Mouse (Mus musculus) hindbrain, embryonic 15.5 days (tissue): Measurements from ENCODE around the gene Nt5c. TPM values are rescaled to one million over a fixed set of nuclear protein-coding genes. Genes with fewer than 3 reads are reported as not detected.

Source experiments
- ATAC-seq: fragments of 200-750 bp; cut with Nextera tagmentation; 2 replicates; pipeline ENCODE4 v1.8.0; 2017; ENCODE audit warnings: low read depth, moderate number of reproducible peaks, moderate TSS enrichment; ENCODE audit not compliant: low FRiP score
- H3K27ac ChIP-seq: fragments of 300-500 bp; sonication (generic); replicated peaks from 2 replicates; pipeline ENCODE4 v1.5.1; 2015; ENCODE audit warnings: mild to moderate bottlenecking, inconsistent platforms
- H3K27me3 ChIP-seq: fragments of 300-500 bp; sonication (generic); 2 replicates; pipeline ENCODE4 v1.6.1; 2015; ENCODE audit warnings: control low read depth, inconsistent platforms
- H3K36me3 ChIP-seq: fragments of 300-500 bp; sonication (generic); 2 replicates; pipeline ENCODE4 v1.6.1; 2015; ENCODE audit warnings: control low read depth, inconsistent platforms
- H3K4me1 ChIP-seq: fragments of 300-500 bp; sonication (generic); replicated peaks from 2 replicates; pipeline ENCODE4 v1.6.1; 2015; ENCODE audit warnings: control low read depth, inconsistent platforms
- H3K4me2 ChIP-seq: fragments of 300-500 bp; sonication (generic); 2 replicates; pipeline ENCODE4 v1.6.1; 2015; ENCODE audit warnings: moderate library complexity, mild to moderate bottlenecking, inconsistent platforms
- H3K4me3 ChIP-seq: fragments of 300-500 bp; sonication (generic); 2 replicates; pipeline ENCODE4 v1.5.1; 2015; ENCODE audit warnings: mild to moderate bottlenecking, inconsistent platforms
- H3K9ac ChIP-seq: fragments of 300-500 bp; sonication (generic); 2 replicates; pipeline ENCODE4 v1.6.1; 2015; ENCODE audit warnings: inconsistent platforms
- H3K9me3 ChIP-seq: fragments of 300-500 bp; sonication (generic); 2 replicates; pipeline ENCODE4 v1.6.1; 2016; ENCODE audit warnings: control low read depth, inconsistent platforms
- WGBS: fragments of 180-500 bp; shearing (Covaris S2); methylation state at CpG from one replicate; pipeline ENCODE4 v1.1.7; 2015; 5-methylcytosine and 5-hydroxymethylcytosine counted together
- polyA plus RNA-seq: library from polyadenylated mRNA; unstranded; fragments of >200 nt; fragmentation: Nextera tagmentation; extraction: Ambion mirVana; gene quantifications from 2 replicates; pipeline ENCODE4 v1.2.1, GENCODE M21; 2015

The Nt5c gene
- polyA plus RNA-seq, 1 experiment from 2014 or later = 101 TPM

- no peaks in the 10 kb centered on the region for H3K4me1 ChIP-seq
- H3K4me2 ChIP-seq = no peak overlapping the region
- 94% methylated on average over 3 of the region's 3 CpGs for WGBS
- no peak overlapping the region for H3K4me3 ChIP-seq
- peaks cover 16% of the 10 kb centered on the region for H3K36me3 ChIP-seq
- no peak overlapping the region for H3K27ac ChIP-seq
- ATAC-seq = no peak
- H3K27me3 ChIP-seq = no peaks in the 10 kb centered on the region
- H3K9me3 ChIP-seq = no peaks in the 10 kb centered on the region
- no peak overlapping the region for H3K9ac ChIP-seq
Measured at GRCm38 (mm10) chr11:115519581-115519980, 27.9 kb upstream of the Nt5c start.

DNA sequence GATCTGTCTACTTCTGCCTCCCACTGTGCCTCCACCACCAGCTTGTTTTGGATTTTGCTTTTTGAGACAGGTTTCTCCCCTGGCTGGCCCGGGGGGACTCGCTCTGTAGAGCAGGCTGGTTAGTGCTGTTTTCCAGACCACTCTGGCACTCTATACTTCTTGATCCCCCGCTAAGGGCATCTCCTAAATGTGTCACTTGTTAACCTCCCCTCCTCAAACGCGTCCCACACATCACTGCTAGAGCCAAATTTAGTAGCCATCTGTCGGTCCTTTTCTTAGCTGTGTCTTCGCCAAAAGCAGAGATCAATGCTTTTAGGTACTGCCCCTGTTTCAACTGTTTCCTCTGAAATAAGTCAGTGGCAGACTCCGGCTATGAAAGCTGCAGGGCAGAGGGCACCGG lies 27.0 kb upstream of the Nt5c start:
- no peaks in the 10 kb centered on the region for H3K27me3 ChIP-seq
- no peak overlapping the region for H3K4me2 ChIP-seq
- H3K4me3 ChIP-seq = no peak overlapping the region
- no peak overlapping the region for H3K27ac ChIP-seq
- H3K9me3 ChIP-seq = no peaks in the 10 kb centered on the region
- no peak overlapping the region for H3K9ac ChIP-seq
- no peaks in the 10 kb centered on the region for H3K4me1 ChIP-seq
- peaks cover 12% of the 10 kb centered on the region for H3K36me3 ChIP-seq
- no peak for ATAC-seq
- WGBS = 71% methylated on average over 9 of the region's 9 CpGs

- Histone ChIP-seq H3K4me2 (no peak overlapping the region), H3K9me3 (no peaks in the 10 kb centered on the region), H3K36me3 (0 out of 2 replicates have a peak, but pooled peaks cover 2% of the 10 kb centered on the region), H3K27me3 (no peaks in the 10 kb centered on the region), H3K27ac (no peak overlapping the region), H3K4me1 (peaks cover 6% of the 10 kb centered on the region), H3K9ac (no peak overlapping the region), H3K4me3 (no peak overlapping the region)
- no peak for ATAC-seq
- 81% methylated on average over 5 of the region's 5 CpGs for WGBS
Measured at GRCm38 (mm10) chr11:115516942-115517341, 25.3 kb upstream of the Nt5c start.

- H3K36me3 ChIP-seq = no peaks in the 10 kb centered on the region
- H3K9me3 ChIP-seq = no peaks in the 10 kb centered on the region
- no peaks in the 10 kb centered on the region for H3K27me3 ChIP-seq
- no peak overlapping the region for H3K9ac ChIP-seq
- peak overlapping the region; percentile 76; the same call in 1 of the 2 replicates for H3K4me2 ChIP-seq
- WGBS = 77% methylated on average over 6 of the region's 6 CpGs
- peaks cover 25% of the 10 kb centered on the region for H3K4me1 ChIP-seq
- ATAC-seq = no peak
- no peak overlapping the region for H3K4me3 ChIP-seq
- H3K27ac ChIP-seq = no peak overlapping the region
Measured at GRCm38 (mm10) chr11:115515021-115515420, 23.4 kb upstream of the Nt5c start.

DNA sequence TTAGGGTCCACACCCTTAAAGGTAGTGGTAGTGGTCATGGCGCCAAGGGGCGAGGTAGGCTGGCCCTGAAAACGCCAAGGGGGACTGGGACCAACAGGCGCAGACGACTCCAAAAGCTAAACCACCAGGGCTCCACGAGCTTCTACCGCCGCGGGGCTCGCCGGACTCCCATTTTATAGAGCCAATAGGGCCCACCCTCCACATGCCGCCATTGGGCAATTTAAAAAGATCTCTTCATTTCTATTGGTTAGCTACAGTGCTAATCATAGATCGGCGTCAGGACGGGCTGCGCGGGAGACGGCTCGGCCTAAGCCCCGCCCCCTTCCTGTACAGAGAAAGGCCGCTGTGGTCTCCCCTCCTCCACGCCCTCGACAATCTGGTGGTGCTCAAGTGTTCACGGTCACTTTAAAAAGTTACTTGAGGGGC lies 22.6 kb upstream of the Nt5c start, which contains the start of gene Jpt1:
Jpt1 (minus strand) TSS at position 150 of the 426 bp plus-strand sequence.
- Histone ChIP-seq H3K9ac (peak within 1 kb of the TSS; percentile 99), H3K36me3 (no peaks in the 10 kb centered on the region), H3K27me3 (no peaks in the 10 kb centered on the region), H3K9me3 (no peaks in the 10 kb centered on the region), H3K4me1 (peaks cover 29% of the 10 kb centered on the region), H3K4me3 (peak within 1 kb of the TSS; percentile 98), H3K4me2 (peak within 1 kb of the TSS; percentile 76), H3K27ac (peak within 1 kb of the TSS; percentile 91)
- under 1% methylated on average over 24 of the region's 24 CpGs for WGBS
- ATAC-seq = peak; percentile 98

DNA sequence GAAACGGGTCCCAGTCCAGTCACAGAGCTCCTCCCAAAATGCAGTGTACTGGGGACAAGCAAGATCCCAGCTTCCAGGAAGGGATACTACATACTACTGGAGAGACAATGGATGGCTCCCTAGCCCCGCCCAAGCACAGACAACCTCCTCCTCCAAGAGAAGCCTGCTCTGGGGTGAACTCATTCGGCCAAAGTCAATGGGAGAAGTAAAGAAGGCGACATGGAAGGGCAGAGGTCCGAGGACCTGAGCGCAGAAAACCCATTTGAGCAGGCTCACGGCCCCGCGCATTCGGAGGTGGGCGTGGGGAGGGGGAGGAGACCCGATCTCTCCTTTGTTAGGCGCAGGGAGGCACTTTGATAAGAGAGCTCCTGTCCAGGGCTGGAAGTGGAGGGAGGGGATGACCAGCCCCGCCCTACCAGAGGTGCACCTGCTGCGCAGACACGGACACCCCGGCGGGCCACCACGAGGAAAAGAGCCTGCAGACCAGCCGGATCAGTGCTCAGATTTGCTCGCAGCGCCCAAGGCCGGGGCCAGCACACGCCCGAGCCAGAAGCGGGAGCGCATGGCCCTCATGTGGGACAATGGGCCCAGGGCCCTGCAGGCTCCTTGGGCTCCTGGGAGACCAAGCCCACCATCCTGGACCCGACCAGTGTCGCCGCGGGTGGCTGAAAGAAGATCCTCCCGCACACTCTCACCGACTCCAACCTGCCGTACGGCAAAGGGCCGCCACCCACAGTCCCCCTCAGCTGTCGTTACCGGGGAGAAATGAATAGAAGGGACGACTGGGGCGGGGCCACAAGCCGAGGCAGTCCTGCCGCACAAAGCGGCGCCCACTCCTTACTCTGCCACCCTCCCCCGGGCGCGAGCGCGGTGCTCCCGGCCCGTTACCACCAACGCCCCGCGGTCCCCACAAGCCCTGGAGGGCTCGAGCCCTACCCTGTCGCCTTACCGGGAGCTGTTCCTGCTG lies 21.9 kb upstream of the Nt5c start:
- H3K27ac ChIP-seq = peak overlapping the region; percentile 91
- peak overlapping the region; percentile 98 for H3K4me3 ChIP-seq
- H3K4me2 ChIP-seq = peak overlapping the region; percentile 76
- no peaks in the 10 kb centered on the region for H3K27me3 ChIP-seq
- peaks cover 34% of the 10 kb centered on the region for H3K4me1 ChIP-seq
- WGBS = under 1% methylated on average over 57 of the region's 57 CpGs
- peak; percentile 71 for ATAC-seq
- H3K9ac ChIP-seq = peak overlapping the region; percentile 99
- no peaks in the 10 kb centered on the region for H3K9me3 ChIP-seq
- H3K36me3 ChIP-seq = no peaks in the 10 kb centered on the region

GRCm38 (mm10) chr11:115512407-115513183 lies 20.9 kb upstream of the Nt5c start:
- Histone ChIP-seq H3K9me3 (no peaks in the 10 kb centered on the region), H3K27ac (peak overlapping the region; percentile 91), H3K36me3 (no peaks in the 10 kb centered on the region), H3K4me2 (peak overlapping the region; percentile 76), H3K27me3 (no peaks in the 10 kb centered on the region), H3K4me1 (peaks cover 44% of the 10 kb centered on the region), H3K4me3 (peak overlapping the region; percentile 98), H3K9ac (peak overlapping the region; percentile 99)
- no peak for ATAC-seq
- WGBS = 9% methylated on average over 8 of the region's 8 CpGs

- Histone ChIP-seq H3K27ac (peak overlapping the region; percentile 91), H3K4me1 (peaks cover 50% of the 10 kb centered on the region), H3K9me3 (no peaks in the 10 kb centered on the region), H3K9ac (peak overlapping the region; percentile 99), H3K27me3 (no peaks in the 10 kb centered on the region), H3K4me3 (peak overlapping the region; percentile 98), H3K4me2 (peak overlapping the region; percentile 76), H3K36me3 (no peaks in the 10 kb centered on the region)
- ATAC-seq = no peak
- WGBS = 10% methylated on average over 3 of the region's 3 CpGs
Measured at GRCm38 (mm10) chr11:115512004-115512403, 20.3 kb upstream of the Nt5c start.

- H3K4me2 ChIP-seq = peak overlapping the region; percentile 76
- H3K4me1 ChIP-seq = peaks cover 56% of the 10 kb centered on the region
- peak overlapping the region; percentile 98 for H3K4me3 ChIP-seq
- peak overlapping the region; percentile 99 for H3K9ac ChIP-seq
- H3K27ac ChIP-seq = no peak overlapping the region
- no peak for ATAC-seq
- 51% methylated on average over 2 of the region's 2 CpGs for WGBS
- H3K27me3 ChIP-seq = no peaks in the 10 kb centered on the region
- no peaks in the 10 kb centered on the region for H3K9me3 ChIP-seq
- no peaks in the 10 kb centered on the region for H3K36me3 ChIP-seq
Measured at GRCm38 (mm10) chr11:115511121-115511520, 19.5 kb upstream of the Nt5c start.

GRCm38 (mm10) chr11:115510507-115510888 lies 18.8 kb upstream of the Nt5c start:
- Histone ChIP-seq H3K4me2 (peak overlapping the region; percentile 76), H3K9me3 (no peaks in the 10 kb centered on the region), H3K27ac (no peak overlapping the region), H3K36me3 (no peaks in the 10 kb centered on the region), H3K4me1 (peaks cover 59% of the 10 kb centered on the region), H3K27me3 (no peaks in the 10 kb centered on the region), H3K9ac (peak overlapping the region; percentile 99), H3K4me3 (peak overlapping the region; percentile 98)
- WGBS = 51% methylated on average over 5 of the region's 5 CpGs
- ATAC-seq = no peak

- H3K9ac ChIP-seq = peak overlapping the region; percentile 99
- no peak for ATAC-seq
- no peak overlapping the region for H3K27ac ChIP-seq
- H3K4me1 ChIP-seq = peaks cover 59% of the 10 kb centered on the region
- H3K9me3 ChIP-seq = no peaks in the 10 kb centered on the region
- H3K36me3 ChIP-seq = no peaks in the 10 kb centered on the region
- 34% methylated on average over 6 of the region's 6 CpGs for WGBS
- peak overlapping the region; percentile 98 for H3K4me3 ChIP-seq
- H3K4me2 ChIP-seq = peak overlapping the region; percentile 76
- no peaks in the 10 kb centered on the region for H3K27me3 ChIP-seq
Measured at GRCm38 (mm10) chr11:115509773-115510506, 18.3 kb upstream of the Nt5c start.
